15 mouse cellular contexts compared by ENCODE assay signal in the genomic region with DNA sequence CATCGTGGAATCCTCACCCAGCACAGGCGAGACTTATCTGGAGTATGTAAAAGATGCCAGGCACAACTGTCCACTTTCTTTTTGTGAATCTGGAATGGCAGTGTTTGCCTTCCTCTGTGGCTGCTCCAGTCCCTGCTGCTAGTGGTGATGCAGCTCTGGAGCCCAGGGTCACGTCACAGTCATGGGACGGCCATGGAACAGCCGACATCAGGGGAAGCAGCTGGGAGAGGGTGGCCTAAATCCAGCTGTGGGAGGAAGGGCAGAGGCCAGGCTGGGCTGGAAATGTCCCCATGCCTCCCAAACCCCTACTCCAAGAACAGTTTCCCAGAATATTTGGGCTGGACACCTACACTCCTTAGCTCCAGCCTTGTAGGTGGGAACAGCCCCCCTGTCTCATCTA. TPM values are rescaled to one million over a fixed set of nuclear protein-coding genes. Genes with fewer than 3 reads are reported as not detected.
DNase-seq lines count a peak whose midpoint lies in the region; ATAC-seq and TF ChIP-seq lines count a peak whose summit lies in the region.
"Had no signal": no experiment of that assay in that cellular context is flagged by ENCODE, and none has a peak within 500 bp of the region (broad histone marks: within the 10 kb centered on the region; RNA-seq: fewer than 3 reads in every experiment).

No protein-coding gene starts in this region.

- H3K9ac ChIP-seq in heart, adult 2 months (ENCODE audit: low read depth, low read length), result no peak overlapping the region
- H3K9ac ChIP-seq in lung, embryonic 16.5 days (ENCODE audit: low read length), result 0 out of 2 replicates have a peak overlapping the region, but pooled peaks have one; percentile 17
- no peak overlapping the region for H3K9ac ChIP-seq in intestine, embryonic 15.5 days
- H3K9ac ChIP-seq in stomach, postnatal 0 days (ENCODE audit: low read length), result no peak overlapping the region
- H3K9ac ChIP-seq: embryonic facial prominence, embryonic 13.5 days; forebrain, embryonic 12.5 days; limb, embryonic 12.5 days had no signal

- H3K79me2 ChIP-seq in heart, adult 2 months (replicated peaks; ENCODE audit: control insufficient read depth, insufficient read depth, low read length), result no peaks in the 10 kb centered on the region

- intact Hi-C loops in heart, adult 2 months (cut with DNase I), result no loop called here
- intact Hi-C loops in left cerebral cortex, postnatal 4 days (cut with DNase I), result no loop called here

- H3K4me1 ChIP-seq in heart, adult 2 months (ENCODE audit: control insufficient read depth, insufficient read depth, low read length), result peaks cover 12% of the 10 kb centered on the region
- peaks cover 31% of the 10 kb centered on the region for H3K4me1 ChIP-seq in lung, embryonic 16.5 days (replicated peaks; ENCODE audit: control insufficient read depth, insufficient read depth, low read length)
- peaks cover 47% of the 10 kb centered on the region for H3K4me1 ChIP-seq in intestine, embryonic 15.5 days (replicated peaks)
- peaks cover 12% of the 10 kb centered on the region; the same call in 1 of the 2 replicates for H3K4me1 ChIP-seq in stomach, postnatal 0 days (replicated peaks; ENCODE audit: control insufficient read depth, insufficient read depth)

- no peak for TF ChIP-seq POLR2A in heart, adult 2 months (IDR thresholded peaks at IDR 0.05; ENCODE audit: insufficient read depth, low read depth, low read length)

- peak in 1 of 2 experiments; percentile 44 for DNase-seq in heart, adult 2 months
- no peak for DNase-seq in heart, adult 8-10 months (ENCODE audit: low spot score)
- no peak for DNase-seq in lung, postnatal 36 days
- DNase-seq in stomach, postnatal 0 days (ENCODE audit: low spot score), result no peak
- DNase-seq in left cerebral cortex, postnatal 4 days, result no peak
- DNase-seq in layer of hippocampus, adult 18-20 months (ENCODE audit: low spot score in 2 of 2), result no peak
- DNase-seq: B cell, adult 2 months; thymus, adult 18-20 months had no signal

- no peak for TF ChIP-seq CTCF in heart, adult 2 months (IDR thresholded peaks at IDR 0.05)
- TF ChIP-seq CTCF in stomach, postnatal 0 days (IDR thresholded peaks at IDR 0.05; ENCODE audit: low read depth), result no peak

- 29% methylated on average over 5 of the region's 5 CpGs for WGBS in heart, adult 2 months
- 57% methylated on average over 5 of the region's 5 CpGs for WGBS in lung, embryonic 16.5 days
- 61% methylated on average over 5 of the region's 5 CpGs for WGBS in intestine, embryonic 15.5 days
- WGBS in stomach, postnatal 0 days, result 63% methylated on average over 5 of the region's 5 CpGs

- peak overlapping the region; percentile 18; the same call in 1 of the 2 replicates for H3K27ac ChIP-seq in heart, adult 2 months
- H3K27ac ChIP-seq in lung, embryonic 16.5 days (ENCODE audit: low read length), result peak overlapping the region; percentile 64; the same call in 1 of the 2 replicates
- H3K27ac ChIP-seq in intestine, embryonic 15.5 days, result peak overlapping the region; percentile 78
- peak overlapping the region; percentile 79 for H3K27ac ChIP-seq in stomach, postnatal 0 days (replicated peaks)
- H3K27ac ChIP-seq: embryonic facial prominence, embryonic 13.5 days; forebrain, embryonic 12.5 days; limb, embryonic 12.5 days had no signal

- no peaks in the 10 kb centered on the region for H3K27me3 ChIP-seq in heart, adult 2 months (ENCODE audit: control insufficient read depth, insufficient read depth, low read length)
- H3K27me3 ChIP-seq in lung, embryonic 16.5 days (ENCODE audit: control insufficient read depth, insufficient read depth, low read depth, low read length), result no peaks in the 10 kb centered on the region
- no peaks in the 10 kb centered on the region for H3K27me3 ChIP-seq in intestine, embryonic 15.5 days (replicated peaks)
- no peaks in the 10 kb centered on the region for H3K27me3 ChIP-seq in stomach, postnatal 0 days (ENCODE audit: control insufficient read depth, insufficient read depth, low read length)
- H3K27me3 ChIP-seq: embryonic facial prominence, embryonic 13.5 days; forebrain, embryonic 12.5 days; limb, embryonic 12.5 days had no signal

- H3K9me3 ChIP-seq in lung, embryonic 16.5 days (ENCODE audit: control insufficient read depth, low read length), result no peaks in the 10 kb centered on the region
- H3K9me3 ChIP-seq in intestine, embryonic 15.5 days, result no peaks in the 10 kb centered on the region
- no peaks in the 10 kb centered on the region for H3K9me3 ChIP-seq in stomach, postnatal 0 days (ENCODE audit: control insufficient read depth, low read length)
- H3K9me3 ChIP-seq: embryonic facial prominence, embryonic 13.5 days; forebrain, embryonic 12.5 days; limb, embryonic 12.5 days; midbrain, embryonic 10.5 days had no signal

- no peaks in the 10 kb centered on the region for H3K36me3 ChIP-seq in heart, adult 2 months (ENCODE audit: control insufficient read depth, insufficient read depth, low read length)
- no peaks in the 10 kb centered on the region for H3K36me3 ChIP-seq in lung, embryonic 16.5 days (ENCODE audit: control insufficient read depth, insufficient read depth, low read length)
- no peaks in the 10 kb centered on the region for H3K36me3 ChIP-seq in intestine, embryonic 15.5 days
- no peaks in the 10 kb centered on the region for H3K36me3 ChIP-seq in stomach, postnatal 0 days (ENCODE audit: control insufficient read depth, insufficient read depth, low read length)
- H3K36me3 ChIP-seq: embryonic facial prominence, embryonic 13.5 days; forebrain, embryonic 12.5 days; limb, embryonic 12.5 days had no signal

- TF ChIP-seq EP300 in heart, adult 2 months (IDR thresholded peaks at IDR 0.05; ENCODE audit: insufficient read depth, low read depth, low read length), result 0 out of 2 replicates have a peak, but pooled peaks have one; percentile 56
- TF ChIP-seq EP300 in stomach, postnatal 0 days (optimal IDR thresholded peaks at IDR 0.05), result no peak

- H3K4me3 ChIP-seq in heart, adult 2 months, result no peak overlapping the region
- no peak overlapping the region for H3K4me3 ChIP-seq in lung, embryonic 16.5 days (ENCODE audit: low read length)
- no peak overlapping the region for H3K4me3 ChIP-seq in intestine, embryonic 15.5 days (replicated peaks)
- no peak overlapping the region for H3K4me3 ChIP-seq in stomach, postnatal 0 days (ENCODE audit: low read depth, low read length)
- H3K4me3 ChIP-seq: embryonic facial prominence, embryonic 13.5 days; forebrain, embryonic 12.5 days; limb, embryonic 12.5 days; midbrain, embryonic 10.5 days; myocyte had no signal

- ATAC-seq in lung, embryonic 16.5 days (ENCODE audit: low read depth), result peak; percentile 34; the same call in 1 of the 2 replicates
- ATAC-seq in intestine, embryonic 15.5 days, result peak; percentile 5; the same call in 1 of the 2 replicates
- ATAC-seq in stomach, postnatal 0 days (ENCODE audit: low FRiP score, low TSS enrichment), result no peak

- no peak overlapping the region for H3K4me2 ChIP-seq in lung, embryonic 16.5 days (ENCODE audit: low read depth, low read length)
- H3K4me2 ChIP-seq in intestine, embryonic 15.5 days (replicated peaks), result no peak overlapping the region; the same call in 1 of the 2 replicates
- H3K4me2 ChIP-seq in stomach, postnatal 0 days (replicated peaks; ENCODE audit: low read depth), result no peak overlapping the region
- H3K4me2 ChIP-seq: embryonic facial prominence, embryonic 13.5 days; forebrain, embryonic 12.5 days; limb, embryonic 12.5 days had no signal

RNA-seq across cellular contexts. Expression of gene Emid1, which starts 10.8 kb away (rescaled TPM):
- total RNA-seq in heart, adult 2 months (2021), result 1 to 10 TPM in 1 of 2 experiments, under 1 TPM in 1; 0.82 to 1.2 TPM
- polyA plus RNA-seq in heart, adult 2 months (2012; rRNA removed), result 2.5 and 3.8 TPM in 2 replicates
- total RNA-seq in heart, adult 8-10 months (2022), result 1 to 10 TPM in 1 of 4 experiments, under 1 TPM in 3; 0.73 to 2.0 (median 0.90) TPM
- 46.7 and 52.2 TPM in 2 replicates for polyA plus RNA-seq in lung, embryonic 16.5 days (2015; fragmentation: Nextera tagmentation; extraction: Ambion mirVana)
- polyA plus RNA-seq in intestine, embryonic 15.5 days (2015; fragmentation: Nextera tagmentation; extraction: Ambion mirVana), result 94.4 and 105 TPM in 2 replicates
- polyA plus RNA-seq in stomach, postnatal 0 days (2015; fragmentation: Nextera tagmentation; extraction: Ambion mirVana), result 48.7 and 51.3 TPM in 2 replicates
- total RNA-seq in left cerebral cortex, postnatal 4 days (2021), result 10 to 100 TPM; 38.7 to 43.8 TPM
- 1 to 10 TPM; 3.3 to 3.7 TPM for total RNA-seq in layer of hippocampus, adult 18-20 months (2021)

RNA-seq across cellular contexts. Expression of gene Ewsr1, which starts 42.2 kb away (rescaled TPM):
- 10 to 100 TPM; 89.7 to 92.3 TPM for total RNA-seq in heart, adult 2 months (2021)
- polyA plus RNA-seq in heart, adult 2 months (2012; rRNA removed), result 164 and 193 TPM in 2 replicates
- 100 to 1,000 TPM in 1 of 4 experiments, 10 to 100 TPM in 3; 74.3 to 111 (median 95.2) TPM for total RNA-seq in heart, adult 8-10 months (2022)
- 709 and 717 TPM in 2 replicates for polyA plus RNA-seq in lung, embryonic 16.5 days (2015; fragmentation: Nextera tagmentation; extraction: Ambion mirVana)
- 571 and 594 TPM in 2 replicates for polyA plus RNA-seq in intestine, embryonic 15.5 days (2015; fragmentation: Nextera tagmentation; extraction: Ambion mirVana)
- 231 and 235 TPM in 2 replicates for polyA plus RNA-seq in stomach, postnatal 0 days (2015; fragmentation: Nextera tagmentation; extraction: Ambion mirVana)
- 100 to 1,000 TPM; 380 to 389 TPM for total RNA-seq in left cerebral cortex, postnatal 4 days (2021)
- 100 to 1,000 TPM; 299 to 320 TPM for total RNA-seq in layer of hippocampus, adult 18-20 months (2021)

RNA-seq across cellular contexts. Expression of gene Rhbdd3, which starts 42.5 kb away (rescaled TPM):
- 10 to 100 TPM; 21.2 to 23.3 TPM for total RNA-seq in heart, adult 2 months (2021)
- 30.9 and 34.4 TPM in 2 replicates for polyA plus RNA-seq in heart, adult 2 months (2012; rRNA removed)
- 10 to 100 TPM; 26.7 to 27.7 (median 27.3) TPM for total RNA-seq in heart, adult 8-10 months (2022)
- 23.8 and 26.3 TPM in 2 replicates for polyA plus RNA-seq in lung, embryonic 16.5 days (2015; fragmentation: Nextera tagmentation; extraction: Ambion mirVana)
- 27.5 and 30.0 TPM in 2 replicates for polyA plus RNA-seq in intestine, embryonic 15.5 days (2015; fragmentation: Nextera tagmentation; extraction: Ambion mirVana)
- 19.1 and 19.6 TPM in 2 replicates for polyA plus RNA-seq in stomach, postnatal 0 days (2015; fragmentation: Nextera tagmentation; extraction: Ambion mirVana)
- total RNA-seq in left cerebral cortex, postnatal 4 days (2021), result 10 to 100 TPM; 26.1 to 28.1 TPM
- total RNA-seq in layer of hippocampus, adult 18-20 months (2021), result 10 to 100 TPM; 20.8 to 21.8 TPM

Comparison
In these comparisons a context has a peak if more than half of its experiments do, and no peak if none do; other contexts are left out.
1. H3K27ac ChIP-seq: peak in every context shown above with its lines; median percentile 79 in stomach, postnatal 0 days; 78 in intestine, embryonic 15.5 days; 64 in lung, embryonic 16.5 days; 18 in heart, adult 2 months.
2. RNA of gene Emid1, which starts 10.8 kb away (total RNA-seq): 38.7 to 43.8 TPM in left cerebral cortex, postnatal 4 days; 3.3 to 3.7 TPM in layer of hippocampus, adult 18-20 months, 0.82 to 1.2 TPM in heart, adult 2 months and 0.73 to 2.0 TPM in heart, adult 8-10 months; every median in the first group is over 4 times any median in the second.